Mouse (Mus musculus): ENCODE data around the gene Sox30. TPM values are rescaled to one million over a fixed set of nuclear protein-coding genes. Genes with fewer than 3 reads are reported as not detected.

Gene Sox30
- total RNA-seq, 1 experiment = 0.04 TPM

- no peaks in the 10 kb centered on the region for H3K36me3 ChIP-seq (ENCODE audit: control insufficient read depth, insufficient read depth, low read length, poor library complexity, severe bottlenecking)
- in situ Hi-C loops (cut with MboI; ENCODE audit: low sequenced_read_pairs in 2 of 2, unreplicated experiment in 2 of 2) = no loop called here
Measured at GRCm38 (mm10) chr11:46027952-46028814, 48.1 kb downstream of the Sox30 start.

GRCm38 (mm10) chr11:46029485-46029884, 49.4 kb downstream of the Sox30 start:
- Histone ChIP-seq H3K36me3 (ENCODE audit: control insufficient read depth, insufficient read depth, low read length, poor library complexity, severe bottlenecking) (no peaks in the 10 kb centered on the region), H3K4me3 (ENCODE audit: insufficient read depth in 1 of 2, low read depth in 1 of 2, low read length in 2 of 2, poor library complexity in 1 of 2, severe bottlenecking in 1 of 2) (no peak overlapping the region), H3K9me3 (ENCODE audit: control insufficient read depth, insufficient read depth, low read depth, low read length) (no peaks in the 10 kb centered on the region), H3K4me1 (ENCODE audit: control insufficient read depth in 2 of 2, insufficient read depth in 2 of 2, low read length in 2 of 2, poor library complexity in 1 of 2) (no peaks in the 10 kb centered on the region), H3K27ac (ENCODE audit: insufficient read depth, low read depth, low read length, poor library complexity, severe bottlenecking) (no peak overlapping the region), H3K9ac (ENCODE audit: insufficient read depth, low read depth, low read length, poor library complexity, severe bottlenecking) (no peak overlapping the region)
- in situ Hi-C loops (cut with MboI; ENCODE audit: low sequenced_read_pairs in 2 of 2, unreplicated experiment in 2 of 2) = no loop called here
- no peak for DNase-seq (ENCODE audit: low read depth, low spot score)
- no peak for TF ChIP-seq HCFC1 (IDR thresholded peaks at IDR 0.05; ENCODE audit: borderline replicate concordance, insufficient read depth, low read length)
- TF ChIP-seq CHD2 (IDR thresholded peaks at IDR 0.05; ENCODE audit: low read depth, low read length) = no peak
- no peak for TF ChIP-seq ZNF384 (IDR thresholded peaks at IDR 0.05; ENCODE audit: low read depth, low read length)
- no peak for TF ChIP-seq MAFK (IDR thresholded peaks at IDR 0.05; ENCODE audit: insufficient read depth, low read depth, low read length)
- no peak for TF ChIP-seq ZC3H11A (IDR thresholded peaks at IDR 0.05; ENCODE audit: borderline replicate concordance, low read depth, low read length)

More at GRCm38 (mm10) chr11:46027952-46028814, 48.1 kb downstream of the Sox30 start:
- TF ChIP-seq ZC3H11A (IDR thresholded peaks at IDR 0.05; ENCODE audit: borderline replicate concordance, low read depth, low read length) = no peak
- Histone ChIP-seq H3K4me3 (ENCODE audit: insufficient read depth in 1 of 2, low read depth in 1 of 2, low read length in 2 of 2, poor library complexity in 1 of 2, severe bottlenecking in 1 of 2) (no peak overlapping the region), H3K9me3 (ENCODE audit: control insufficient read depth, insufficient read depth, low read depth, low read length) (no peaks in the 10 kb centered on the region), H3K9ac (ENCODE audit: insufficient read depth, low read depth, low read length, poor library complexity, severe bottlenecking) (no peak overlapping the region), H3K27ac (ENCODE audit: insufficient read depth, low read depth, low read length, poor library complexity, severe bottlenecking) (no peak overlapping the region), H3K4me1 (ENCODE audit: control insufficient read depth in 2 of 2, insufficient read depth in 2 of 2, low read length in 2 of 2, poor library complexity in 1 of 2) (no peaks in the 10 kb centered on the region)
- DNase-seq (ENCODE audit: low read depth, low spot score) = no peak

GRCm38 (mm10) chr11:46030026-46030425, 49.9 kb downstream of the Sox30 start:
- H3K4me1 ChIP-seq (ENCODE audit: control insufficient read depth in 2 of 2, insufficient read depth in 2 of 2, low read length in 2 of 2, poor library complexity in 1 of 2) = no peaks in the 10 kb centered on the region
- no peak overlapping the region for H3K4me3 ChIP-seq (ENCODE audit: insufficient read depth in 1 of 2, low read depth in 1 of 2, low read length in 2 of 2, poor library complexity in 1 of 2, severe bottlenecking in 1 of 2)
- H3K36me3 ChIP-seq (ENCODE audit: control insufficient read depth, insufficient read depth, low read length, poor library complexity, severe bottlenecking) = no peaks in the 10 kb centered on the region

GRCm38 (mm10) chr11:46031470-46031869, 51.4 kb downstream of the Sox30 start:
- Histone ChIP-seq H3K27ac (ENCODE audit: insufficient read depth, low read depth, low read length, poor library complexity, severe bottlenecking) (no peak overlapping the region), H3K9ac (ENCODE audit: insufficient read depth, low read depth, low read length, poor library complexity, severe bottlenecking) (no peak overlapping the region), H3K9me3 (ENCODE audit: control insufficient read depth, insufficient read depth, low read depth, low read length) (no peaks in the 10 kb centered on the region), H3K4me3 (ENCODE audit: insufficient read depth in 1 of 2, low read depth in 1 of 2, low read length in 2 of 2, poor library complexity in 1 of 2, severe bottlenecking in 1 of 2) (no peak overlapping the region), H3K4me1 (ENCODE audit: control insufficient read depth in 2 of 2, insufficient read depth in 2 of 2, low read length in 2 of 2, poor library complexity in 1 of 2) (no peaks in the 10 kb centered on the region), H3K36me3 (ENCODE audit: control insufficient read depth, insufficient read depth, low read length, poor library complexity, severe bottlenecking) (no peaks in the 10 kb centered on the region)
- no peak for TF ChIP-seq ZC3H11A (IDR thresholded peaks at IDR 0.05; ENCODE audit: borderline replicate concordance, low read depth, low read length)
- TF ChIP-seq CHD2 (IDR thresholded peaks at IDR 0.05; ENCODE audit: low read depth, low read length) = no peak
- no peak for TF ChIP-seq ZNF384 (IDR thresholded peaks at IDR 0.05; ENCODE audit: low read depth, low read length)
- DNase-seq (ENCODE audit: low read depth, low spot score) = no peak
- in situ Hi-C loops (cut with MboI; ENCODE audit: low sequenced_read_pairs in 2 of 2, unreplicated experiment in 2 of 2) = loop anchor here (10.0 kb wide), 1 partner anchor 183 kb away; no protein-coding TSS in a partner anchor

More at GRCm38 (mm10) chr11:46030026-46030425, 49.9 kb downstream of the Sox30 start:
- no peak for DNase-seq (ENCODE audit: low read depth, low spot score)
- no peak overlapping the region for H3K9ac ChIP-seq (ENCODE audit: insufficient read depth, low read depth, low read length, poor library complexity, severe bottlenecking)
- no peak for TF ChIP-seq HCFC1 (IDR thresholded peaks at IDR 0.05; ENCODE audit: borderline replicate concordance, insufficient read depth, low read length)
- no peak for TF ChIP-seq ZNF384 (IDR thresholded peaks at IDR 0.05; ENCODE audit: low read depth, low read length)
- TF ChIP-seq ZC3H11A (IDR thresholded peaks at IDR 0.05; ENCODE audit: borderline replicate concordance, low read depth, low read length) = no peak
- no peak for TF ChIP-seq CHD2 (IDR thresholded peaks at IDR 0.05; ENCODE audit: low read depth, low read length)
- TF ChIP-seq MAFK (IDR thresholded peaks at IDR 0.05; ENCODE audit: insufficient read depth, low read depth, low read length) = no peak
- H3K9me3 ChIP-seq (ENCODE audit: control insufficient read depth, insufficient read depth, low read depth, low read length) = no peaks in the 10 kb centered on the region
- in situ Hi-C loops (cut with MboI; ENCODE audit: low sequenced_read_pairs in 2 of 2, unreplicated experiment in 2 of 2) = loop anchor here (10.0 kb wide), 1 partner anchor 185 kb away; no protein-coding TSS in a partner anchor
- H3K27ac ChIP-seq (ENCODE audit: insufficient read depth, low read depth, low read length, poor library complexity, severe bottlenecking) = no peak overlapping the region

All from ES-E14 (cell line).